Mouse (Mus musculus) forebrain, embryonic 11.5 days (tissue): Measurements from ENCODE around the gene Fndc3b. TPM values are rescaled to one million over a fixed set of nuclear protein-coding genes. Genes with fewer than 3 reads are reported as not detected.

Experiments
- ATAC-seq: fragments of 200-750 bp; cut with Nextera tagmentation; replicated peaks from 2 replicates; pipeline ENCODE4 v1.8.0; 2017; ENCODE audit warnings: moderate TSS enrichment; ENCODE audit not compliant: low FRiP score
- DNase-seq: peaks from one replicate; pipeline ENCODE4 v3.0.0-alpha.2; 2017; ENCODE audit warnings: low spot score
- H3K27ac ChIP-seq: fragments of 300-500 bp; sonication (generic); 2 replicates; pipeline ENCODE4 v1.5.1; 2014; ENCODE audit warnings: low read depth, low read length
- H3K27me3 ChIP-seq: fragments of 300-500 bp; sonication (generic); 2 replicates; pipeline ENCODE4 v1.6.1; 2014; ENCODE audit warnings: mild to moderate bottlenecking, low read length, mixed read lengths; ENCODE audit not compliant: control insufficient read depth, insufficient read depth
- H3K36me3 ChIP-seq: fragments of 300-500 bp; sonication (generic); 2 replicates; pipeline ENCODE4 v1.6.1; 2014; ENCODE audit warnings: mild to moderate bottlenecking, low read length, moderate library complexity, mixed read lengths; ENCODE audit not compliant: control insufficient read depth, insufficient read depth
- H3K4me1 ChIP-seq: fragments of 300-500 bp; sonication (generic); replicated peaks from 2 replicates; pipeline ENCODE4 v1.6.1; 2014; ENCODE audit warnings: low read length, mixed read lengths; ENCODE audit not compliant: control insufficient read depth, insufficient read depth
- H3K4me2 ChIP-seq: fragments of 300-500 bp; sonication (generic); 2 replicates; pipeline ENCODE4 v1.6.1; 2014; ENCODE audit warnings: low read depth, mild to moderate bottlenecking, low read length, moderate library complexity, mixed read lengths; ENCODE audit not compliant: severe bottlenecking
- H3K4me3 ChIP-seq: fragments of 300-500 bp; sonication (generic); 2 replicates; pipeline ENCODE4 v1.5.1; 2014; ENCODE audit warnings: low read depth, low read length
- H3K9ac ChIP-seq: fragments of 300-500 bp; sonication (generic); 2 replicates; pipeline ENCODE4 v1.6.1; 2014; ENCODE audit warnings: low read length
- H3K9me3 ChIP-seq: fragments of 300-500 bp; sonication (generic); 2 replicates; pipeline ENCODE4 v1.6.1; 2016; ENCODE audit warnings: low read length, mixed read lengths; ENCODE audit not compliant: control insufficient read depth
- WGBS: fragments of 180-500 bp; shearing (Covaris S2); extraction: QIAGEN DNeasy Blood & Tissue Kit; methylation state at CpG from one replicate; pipeline ENCODE4 v1.1.7; 2014; 5-methylcytosine and 5-hydroxymethylcytosine counted together
- polyA plus RNA-seq: library from polyadenylated mRNA; unstranded; fragments of >200 nt; fragmentation: Nextera tagmentation; extraction: Ambion mirVana; gene quantifications from 2 replicates; pipeline ENCODE4 v1.2.1, GENCODE M21; 2014

The Fndc3b gene
- polyA plus RNA-seq, 1 experiment from 2014 or later = 11.3 TPM

GRCm38 (mm10) chr3:27673660-27674059 is 37.4 kb downstream of the Fndc3b start:
- Histone ChIP-seq H3K27me3 (no peaks in the 10 kb centered on the region), H3K4me2 (no peak overlapping the region), H3K36me3 (no peaks in the 10 kb centered on the region), H3K4me1 (no peaks in the 10 kb centered on the region), H3K9me3 (no peaks in the 10 kb centered on the region), H3K27ac (no peak overlapping the region), H3K4me3 (no peak overlapping the region), H3K9ac (no peak overlapping the region)
- DNase-seq = no peak
- WGBS = 83% methylated on average over 7 of the region's 7 CpGs
- ATAC-seq = no peak

- H3K27me3 ChIP-seq = no peaks in the 10 kb centered on the region
- no peak overlapping the region for H3K4me3 ChIP-seq
- no peaks in the 10 kb centered on the region for H3K4me1 ChIP-seq
- no peaks in the 10 kb centered on the region for H3K9me3 ChIP-seq
- DNase-seq (no peak), ATAC-seq (no peak)
- H3K36me3 ChIP-seq = no peaks in the 10 kb centered on the region
- 78% methylated on average over 12 of the region's 12 CpGs for WGBS
- H3K27ac ChIP-seq = no peak overlapping the region
- H3K4me2 ChIP-seq = no peak overlapping the region
- H3K9ac ChIP-seq = no peak overlapping the region
Measured at GRCm38 (mm10) chr3:27670416-27670815, 40.7 kb downstream of the Fndc3b start.

- no peak for ATAC-seq
- Histone ChIP-seq H3K9me3 (no peaks in the 10 kb centered on the region), H3K27ac (no peak overlapping the region), H3K4me2 (no peak overlapping the region), H3K36me3 (no peaks in the 10 kb centered on the region), H3K4me1 (no peaks in the 10 kb centered on the region), H3K27me3 (no peaks in the 10 kb centered on the region), H3K9ac (no peak overlapping the region), H3K4me3 (no peak overlapping the region)
- 81% methylated on average over 4 of the region's 4 CpGs for WGBS
- no peak for DNase-seq
Measured at GRCm38 (mm10) chr3:27667280-27667679, 43.8 kb downstream of the Fndc3b start.

- Histone ChIP-seq H3K27ac (no peak overlapping the region), H3K9ac (no peak overlapping the region), H3K4me2 (no peak overlapping the region), H3K4me3 (no peak overlapping the region), H3K4me1 (no peaks in the 10 kb centered on the region), H3K9me3 (no peaks in the 10 kb centered on the region), H3K27me3 (no peaks in the 10 kb centered on the region), H3K36me3 (no peaks in the 10 kb centered on the region)
- DNase-seq = no peak
- ATAC-seq = no peak
- WGBS = 10% methylated on average over 1 of the region's 1 CpGs
Measured at GRCm38 (mm10) chr3:27665338-27665737, 45.8 kb downstream of the Fndc3b start.

- Histone ChIP-seq H3K4me1 (no peaks in the 10 kb centered on the region), H3K36me3 (no peaks in the 10 kb centered on the region), H3K4me2 (no peak overlapping the region), H3K9ac (no peak overlapping the region), H3K27me3 (no peaks in the 10 kb centered on the region), H3K4me3 (no peak overlapping the region), H3K27ac (no peak overlapping the region), H3K9me3 (no peaks in the 10 kb centered on the region)
- 72% methylated on average over 5 of the region's 5 CpGs for WGBS
- DNase-seq = no peak
- no peak for ATAC-seq
Measured at GRCm38 (mm10) chr3:27663221-27663620, 47.9 kb downstream of the Fndc3b start.

GRCm38 (mm10) chr3:27658198-27658763 is 52.8 kb downstream of the Fndc3b start:
- no peaks in the 10 kb centered on the region for H3K36me3 ChIP-seq
- H3K27me3 ChIP-seq = no peaks in the 10 kb centered on the region
- H3K27ac ChIP-seq = no peak overlapping the region
- no peaks in the 10 kb centered on the region for H3K9me3 ChIP-seq
- DNase-seq (no peak), ATAC-seq (no peak)
- WGBS = 87% methylated on average over 4 of the region's 4 CpGs
- no peak overlapping the region for H3K4me3 ChIP-seq
- no peak overlapping the region for H3K9ac ChIP-seq
- no peaks in the 10 kb centered on the region for H3K4me1 ChIP-seq
- no peak overlapping the region for H3K4me2 ChIP-seq

GRCm38 (mm10) chr3:27656764-27657390 is 54.2 kb downstream of the Fndc3b start:
- no peak overlapping the region for H3K4me2 ChIP-seq
- WGBS = 55% methylated on average over 7 of the region's 7 CpGs
- H3K9ac ChIP-seq = no peak overlapping the region
- no peaks in the 10 kb centered on the region for H3K36me3 ChIP-seq
- no peaks in the 10 kb centered on the region for H3K27me3 ChIP-seq
- no peaks in the 10 kb centered on the region for H3K4me1 ChIP-seq
- DNase-seq (no peak), ATAC-seq (no peak)
- no peaks in the 10 kb centered on the region for H3K9me3 ChIP-seq
- no peak overlapping the region for H3K4me3 ChIP-seq
- no peak overlapping the region for H3K27ac ChIP-seq

- H3K9me3 ChIP-seq = no peaks in the 10 kb centered on the region
- WGBS = 73% methylated on average over 4 of the region's 4 CpGs
- H3K4me2 ChIP-seq = no peak overlapping the region
- no peak overlapping the region for H3K9ac ChIP-seq
- no peak overlapping the region for H3K4me3 ChIP-seq
- no peaks in the 10 kb centered on the region for H3K36me3 ChIP-seq
- H3K27me3 ChIP-seq = no peaks in the 10 kb centered on the region
- no peaks in the 10 kb centered on the region for H3K4me1 ChIP-seq
- DNase-seq (no peak), ATAC-seq (no peak)
- H3K27ac ChIP-seq = no peak overlapping the region
Measured at GRCm38 (mm10) chr3:27655673-27656072, 55.4 kb downstream of the Fndc3b start.

- Histone ChIP-seq H3K4me3 (no peak overlapping the region), H3K9me3 (no peaks in the 10 kb centered on the region), H3K4me2 (no peak overlapping the region), H3K27ac (no peak overlapping the region), H3K4me1 (no peaks in the 10 kb centered on the region), H3K9ac (no peak overlapping the region), H3K27me3 (no peaks in the 10 kb centered on the region), H3K36me3 (no peaks in the 10 kb centered on the region)
- ATAC-seq = no peak
- WGBS = 89% methylated on average over 11 of the region's 11 CpGs
- no peak for DNase-seq
Measured at GRCm38 (mm10) chr3:27655042-27655441, 56.1 kb downstream of the Fndc3b start.
